Mouse (Mus musculus): ENCODE results near the gene Plpp2.

DNA sequence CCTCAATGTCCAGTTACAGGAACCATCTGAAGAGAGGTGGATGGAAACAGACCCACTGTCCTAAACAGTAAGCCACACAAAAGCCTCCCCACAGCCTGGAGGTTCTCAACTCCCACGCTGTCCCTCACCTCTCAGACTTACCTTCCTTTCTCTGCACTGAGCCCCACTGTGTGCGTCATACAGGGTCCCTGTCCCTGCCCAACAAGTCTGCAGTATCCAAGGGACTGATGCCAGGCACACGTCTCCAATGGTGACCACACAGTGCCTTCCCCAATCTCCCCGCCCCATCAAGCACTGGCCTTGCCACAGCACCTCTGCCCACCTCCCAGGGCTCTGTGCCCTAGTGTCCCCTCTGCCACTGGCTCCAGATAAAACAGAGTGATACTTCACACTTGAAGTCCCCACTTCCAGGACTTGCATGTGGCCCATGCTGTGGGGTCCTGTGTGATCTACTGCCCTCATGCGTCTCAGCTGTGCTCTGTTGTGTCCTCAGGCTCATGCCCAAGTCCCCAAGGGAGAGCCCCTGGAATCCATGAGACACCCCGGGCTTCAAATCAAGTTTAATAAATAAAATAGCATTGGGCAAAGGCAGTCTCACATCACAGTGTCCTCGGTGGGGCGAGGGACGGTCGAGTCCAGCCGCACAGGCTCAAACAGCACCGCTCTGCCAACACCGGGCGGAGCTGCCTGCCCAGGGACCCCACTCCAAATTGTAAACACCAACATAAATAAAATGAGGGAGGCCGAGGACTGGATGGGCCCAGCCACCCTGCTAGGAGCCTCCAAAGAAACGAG is 6.3 kb upstream of the Plpp2 start:
- no peak for TF ChIP-seq GABPA (IDR thresholded peaks at IDR 0.05; ENCODE audit: insufficient replicate concordance, low read depth, low read length)
- no peak for TF ChIP-seq MXI1 (IDR thresholded peaks at IDR 0.05; ENCODE audit: low read depth, low read length)
- no peak for TF ChIP-seq ZKSCAN1 (IDR thresholded peaks at IDR 0.05; ENCODE audit: borderline replicate concordance, low read depth, low read length)
- no peak for TF ChIP-seq CTCF (conservative IDR thresholded peaks at IDR 0.05 in 1 of 2, IDR thresholded peaks at IDR 0.05 in 1 of 2; ENCODE audit: low read depth in 2 of 2, low read length in 2 of 2)
- TF ChIP-seq EP300 (IDR thresholded peaks at IDR 0.05; ENCODE audit: low read length) = no peak
- no peak for TF ChIP-seq CHD2 (IDR thresholded peaks at IDR 0.05; ENCODE audit: low read length)
- no peak for TF ChIP-seq POLR2A (IDR thresholded peaks at IDR 0.05; ENCODE audit: low read depth, low read length)
- no peak for TF ChIP-seq TBP (conservative IDR thresholded peaks at IDR 0.05; ENCODE audit: low read depth, low read length)
- no peak for TF ChIP-seq PAX5 (IDR thresholded peaks at IDR 0.05; ENCODE audit: low read length)
- TF ChIP-seq RAD21 (IDR thresholded peaks at IDR 0.05; ENCODE audit: low read depth, low read length) = no peak
- TF ChIP-seq ZNF384 (IDR thresholded peaks at IDR 0.05; ENCODE audit: low read depth, low read length) = no peak

All from CH12.LX (cell line).